Mouse (Mus musculus): ENCODE measurements around the gene Exosc8.
"Not testable (repeated sequence)": the region's sequence is repeated elsewhere in the genome, so short reads cannot be mapped to it uniquely, and the experiment has no call there.

The Exosc8 gene

DNA sequence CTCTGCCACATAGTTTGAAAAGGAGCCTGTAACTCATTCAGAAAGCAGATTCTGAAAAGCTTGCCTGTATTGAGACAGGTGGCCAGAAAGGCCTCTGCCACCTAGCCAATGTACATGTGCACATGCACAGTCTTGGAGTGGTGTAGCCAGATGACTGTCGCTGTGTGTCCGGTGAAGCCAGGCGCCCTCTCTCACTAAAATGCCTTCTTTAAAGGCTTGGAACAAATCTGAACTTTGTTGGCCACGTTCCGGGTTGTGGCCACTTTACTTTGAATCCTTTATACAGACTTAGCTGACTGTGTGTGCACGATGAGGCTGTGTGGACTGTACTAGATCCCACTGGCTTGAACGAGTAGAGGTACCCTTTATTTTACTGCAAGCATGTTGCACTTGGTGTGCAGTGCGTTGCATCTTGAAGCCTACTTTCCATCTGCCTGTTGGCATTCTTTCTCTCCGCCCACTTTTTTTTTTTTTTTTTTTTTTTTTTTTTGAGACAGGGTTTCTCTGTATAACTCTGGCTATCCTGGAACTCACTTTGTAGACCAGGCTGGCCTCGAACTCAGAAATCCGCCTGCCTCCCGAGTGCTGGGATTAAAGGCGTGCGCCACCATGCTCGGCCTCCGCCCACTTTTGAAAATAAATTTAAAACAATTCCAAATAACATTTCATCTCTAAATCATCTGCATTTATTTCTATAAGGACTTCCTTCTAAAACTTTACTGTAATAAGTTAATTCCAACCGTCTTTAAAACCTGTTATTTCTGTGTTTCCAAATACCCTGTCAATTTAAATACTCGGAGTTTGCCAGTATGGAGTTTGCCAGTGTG is 1.1 kb upstream of the Exosc8 start:
- DNase-seq (ENCODE audit: low read depth, low spot score): peak; percentile 25

DNA sequence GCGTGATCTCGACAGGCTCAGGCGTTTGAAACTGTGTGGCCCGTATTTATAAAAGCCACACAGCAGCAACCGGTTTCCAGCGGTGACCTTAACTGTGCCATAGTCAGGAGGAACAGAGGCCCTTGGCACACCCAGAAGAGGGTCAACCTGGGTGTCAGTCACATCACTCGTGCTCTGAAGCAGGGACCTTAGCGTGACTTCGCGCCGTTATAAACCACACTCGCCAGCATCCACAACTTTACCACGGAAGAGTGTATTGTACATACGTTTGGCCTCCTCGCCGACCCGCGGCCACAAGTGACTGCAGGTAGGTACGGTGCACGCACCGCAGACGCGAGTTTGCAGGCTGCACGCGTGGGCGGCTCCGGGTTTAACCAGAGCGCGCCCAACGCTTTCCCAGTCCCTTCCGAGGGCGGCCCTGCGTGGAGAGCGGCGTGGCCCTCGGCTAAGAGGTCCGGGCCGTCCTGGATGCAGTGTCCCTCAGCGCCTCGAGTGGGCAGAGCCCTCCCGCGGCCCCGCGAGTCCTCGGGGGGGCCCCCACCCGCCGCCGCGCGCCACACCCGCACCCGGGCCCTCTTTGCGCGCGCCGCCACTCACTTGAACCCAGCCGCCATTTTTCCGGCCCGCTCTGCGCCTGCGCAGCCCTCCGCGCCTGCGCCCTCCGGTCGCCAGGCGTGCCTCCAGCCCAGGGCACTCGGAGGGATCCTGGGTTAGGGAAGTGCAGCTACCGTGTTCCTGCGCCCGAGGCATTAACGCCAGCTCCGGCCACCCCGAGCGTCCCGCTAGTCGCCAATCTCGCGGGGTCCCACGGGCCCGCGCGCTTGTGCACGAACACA is 564 bp downstream of the Exosc8 start:
- DNase-seq (ENCODE audit: low read depth, low spot score): peak; percentile 94

DNA sequence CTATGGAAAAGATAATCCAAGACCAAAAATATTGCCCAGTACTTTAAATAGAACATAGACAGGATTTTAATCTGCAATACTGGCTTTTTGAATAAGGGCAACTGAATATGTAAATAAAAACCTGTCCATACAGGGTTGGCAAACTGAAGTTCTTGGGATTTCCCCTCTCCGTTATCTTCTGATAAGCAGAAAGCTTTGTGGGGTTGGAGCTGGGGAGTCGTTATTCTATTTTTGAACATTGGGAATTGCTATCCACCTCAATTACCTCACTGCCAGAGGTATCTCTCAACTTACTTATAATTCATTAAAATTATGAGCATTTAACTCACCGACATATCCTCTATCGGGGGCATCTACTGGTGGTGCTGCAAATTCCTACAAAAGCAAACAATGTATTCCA is 2.8 kb downstream of the Exosc8 start:
- DNase-seq (ENCODE audit: low read depth, low spot score): no peak

DNA sequence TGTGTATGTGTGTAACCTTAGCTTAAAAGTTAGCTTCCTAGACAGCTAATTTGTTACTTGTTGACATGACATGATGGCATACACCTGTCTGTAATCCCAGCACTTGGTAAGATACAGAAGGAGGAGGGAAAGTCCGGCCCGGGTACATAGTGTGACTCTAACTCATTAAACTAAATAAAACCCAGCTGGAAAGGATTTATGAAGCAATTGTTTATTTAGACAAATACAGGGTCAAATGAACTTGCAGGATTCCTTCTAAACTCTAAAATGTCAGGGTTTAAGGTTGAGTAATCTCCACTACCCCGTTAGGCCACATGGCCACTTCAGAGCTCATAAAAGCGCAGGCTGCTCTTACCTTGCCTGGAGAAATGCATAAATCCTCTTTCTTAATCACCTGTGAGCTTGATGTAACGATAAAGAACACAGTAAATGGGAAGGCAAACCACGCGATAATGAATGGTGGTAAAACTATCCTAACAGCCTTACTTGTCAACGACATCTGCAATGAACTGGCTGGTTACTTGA is 3.5 kb downstream of the Exosc8 start:
- DNase-seq (ENCODE audit: low read depth, low spot score): no peak

DNA sequence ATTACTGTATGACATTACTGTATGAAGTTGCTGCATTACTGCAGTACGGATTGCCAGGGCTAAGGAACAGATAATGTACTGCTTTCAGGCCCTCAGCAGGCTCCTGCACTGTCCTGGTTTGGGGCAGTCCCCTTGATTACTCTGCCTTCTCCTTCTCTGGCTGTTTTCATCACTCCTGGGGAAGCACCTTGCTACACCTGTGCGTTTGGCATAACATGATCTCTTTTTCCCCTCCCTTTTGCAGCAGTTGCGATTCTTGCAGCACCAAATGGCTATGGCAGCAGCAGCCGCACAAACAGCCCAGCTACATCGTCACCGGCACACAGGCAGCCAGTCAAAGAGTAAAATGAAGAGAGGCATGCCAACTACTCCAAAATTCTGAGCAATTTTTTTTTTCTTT is 7.1 kb downstream of the Exosc8 start:
- no peak for DNase-seq (ENCODE audit: low read depth, low spot score)

DNA sequence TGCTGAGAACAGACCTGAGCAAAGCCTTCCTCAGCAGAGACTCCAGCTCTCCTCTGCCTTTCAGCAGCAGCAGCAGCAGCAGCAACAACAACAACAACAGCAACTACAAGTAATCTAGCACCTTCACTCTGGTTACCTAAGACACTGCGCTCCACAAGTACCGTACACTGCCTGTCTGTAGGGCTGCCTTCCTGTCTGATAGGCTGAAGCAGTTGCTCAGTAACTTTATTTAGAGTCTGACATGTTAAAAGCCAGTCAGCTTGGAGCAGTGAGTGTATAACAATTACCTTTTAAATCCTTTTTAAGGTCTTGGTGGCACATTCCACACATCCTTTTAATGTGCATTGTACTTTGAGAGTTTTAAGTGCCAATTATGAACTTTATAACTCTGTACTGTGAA is 7.6 kb downstream of the Exosc8 start:
- no peak for DNase-seq (ENCODE audit: low read depth, low spot score)

DNA sequence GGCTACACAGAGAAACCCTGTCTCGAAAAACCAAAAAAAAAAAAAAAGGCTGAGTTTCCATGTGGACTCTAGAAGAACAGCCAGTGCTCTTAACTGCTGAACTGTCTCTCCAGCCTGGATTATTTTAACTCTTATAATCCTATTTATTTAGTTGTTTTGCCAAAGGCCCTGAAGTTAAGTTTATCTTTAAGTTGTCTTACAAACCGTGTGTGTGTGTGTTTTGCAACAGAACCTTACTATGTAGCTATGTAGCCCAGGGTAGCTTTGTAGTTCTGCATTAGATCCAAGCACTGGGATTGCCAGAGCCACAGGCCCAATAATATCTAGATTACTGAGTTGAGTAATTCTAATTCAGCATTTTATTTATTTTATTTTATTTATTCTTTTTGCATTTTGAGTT is 9.8 kb downstream of the Exosc8 start:
- no peak for DNase-seq (ENCODE audit: low read depth, low spot score)

DNA sequence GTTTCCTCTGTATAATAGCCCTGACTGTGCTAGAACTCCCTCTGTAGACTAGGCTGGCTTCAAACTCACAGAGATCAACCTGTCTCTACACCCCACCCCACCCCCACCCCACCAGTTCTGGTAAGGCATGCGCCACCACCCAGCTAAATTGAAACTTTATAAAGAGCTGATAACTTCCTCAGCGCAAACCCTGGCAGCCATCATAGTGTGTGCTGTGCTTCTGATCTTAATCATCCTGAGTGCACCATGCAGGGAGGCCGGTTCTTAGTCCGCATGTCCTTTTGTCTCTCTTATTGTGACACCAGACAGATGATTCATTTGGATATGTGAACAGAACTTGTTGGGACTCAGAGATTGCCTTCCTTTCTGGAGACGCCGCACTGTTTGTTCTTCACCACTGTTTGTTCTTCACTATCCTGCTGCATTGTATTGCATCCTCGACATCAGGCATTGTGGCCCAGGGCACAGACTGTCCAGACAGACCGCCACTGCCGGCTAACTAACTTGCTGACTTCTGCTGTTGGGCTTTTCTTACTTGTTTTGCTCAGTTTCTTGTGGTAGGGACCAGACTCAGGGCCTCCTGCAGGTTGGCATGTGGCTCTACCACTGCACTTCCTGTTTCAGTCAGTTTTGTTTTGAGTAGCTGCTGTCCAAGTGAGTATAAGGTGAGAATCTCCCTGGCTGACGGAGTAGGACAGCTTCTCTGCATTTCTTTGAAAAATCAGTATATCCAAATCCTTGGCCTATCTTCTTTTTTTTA is 11.3 kb downstream of the Exosc8 start:
- DNase-seq (ENCODE audit: low read depth, low spot score): peak; percentile 81

DNA sequence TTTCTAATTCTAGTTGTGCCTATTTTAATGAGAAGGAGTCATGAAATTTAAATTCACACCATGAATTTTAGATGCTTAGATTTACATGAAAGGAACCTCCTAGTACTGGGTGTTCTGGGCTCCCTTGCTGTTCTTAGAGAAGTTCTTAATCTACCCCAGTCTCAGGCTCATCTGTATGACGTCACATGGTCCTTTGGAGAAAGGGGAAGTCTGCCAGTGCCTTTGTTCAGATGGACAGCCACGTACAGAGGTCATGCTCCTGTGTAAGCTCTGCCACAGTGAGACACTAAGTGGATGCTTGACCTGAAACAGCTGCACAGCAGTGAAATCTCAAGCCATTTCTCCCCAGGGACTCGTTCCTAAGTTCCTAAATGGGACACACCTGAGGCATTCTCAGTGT is 16.2 kb downstream of the Exosc8 start:
- DNase-seq (ENCODE audit: low read depth, low spot score): no peak

DNA sequence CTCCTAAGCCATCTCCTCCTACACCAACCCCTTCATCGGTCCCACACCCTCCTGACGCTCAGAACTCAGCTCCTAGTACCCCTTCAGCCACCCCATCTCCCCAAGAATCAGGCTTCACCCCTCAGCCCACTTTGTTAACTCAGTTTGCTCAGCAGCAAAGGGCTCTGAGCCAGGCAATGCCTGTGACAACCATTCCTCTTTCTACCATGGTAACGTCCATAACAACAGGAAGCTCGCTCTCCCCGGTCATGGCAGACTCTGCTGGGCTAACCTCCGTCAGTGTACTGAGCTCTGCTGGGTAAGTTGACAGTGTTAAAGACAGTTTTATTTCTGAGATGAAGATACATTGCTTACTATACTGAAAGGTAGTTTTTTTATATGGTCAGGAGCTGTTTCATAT is 17.8 kb downstream of the Exosc8 start:
- no peak for DNase-seq (ENCODE audit: low read depth, low spot score)

DNA sequence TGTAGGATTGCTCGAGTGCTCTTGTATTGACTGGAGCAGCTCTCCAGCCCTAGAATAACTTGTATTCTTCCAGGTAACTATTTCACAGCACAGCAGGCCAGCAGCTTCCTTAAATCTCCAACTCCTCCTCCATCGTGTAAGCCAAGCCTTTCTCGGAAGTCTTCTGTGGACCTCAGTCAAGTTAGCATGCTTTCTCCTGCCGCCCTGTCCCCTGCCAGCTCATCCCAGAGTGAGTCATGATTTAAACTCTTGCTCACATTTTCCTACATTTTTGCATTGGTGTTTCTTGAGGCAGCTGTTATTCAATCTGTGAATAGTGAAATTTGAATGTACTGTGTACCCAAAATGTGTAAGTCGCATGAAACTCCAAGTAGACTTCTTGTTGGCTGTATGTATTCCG is 19.7 kb downstream of the Exosc8 start:
- DNase-seq (ENCODE audit: low read depth, low spot score): no peak

DNA sequence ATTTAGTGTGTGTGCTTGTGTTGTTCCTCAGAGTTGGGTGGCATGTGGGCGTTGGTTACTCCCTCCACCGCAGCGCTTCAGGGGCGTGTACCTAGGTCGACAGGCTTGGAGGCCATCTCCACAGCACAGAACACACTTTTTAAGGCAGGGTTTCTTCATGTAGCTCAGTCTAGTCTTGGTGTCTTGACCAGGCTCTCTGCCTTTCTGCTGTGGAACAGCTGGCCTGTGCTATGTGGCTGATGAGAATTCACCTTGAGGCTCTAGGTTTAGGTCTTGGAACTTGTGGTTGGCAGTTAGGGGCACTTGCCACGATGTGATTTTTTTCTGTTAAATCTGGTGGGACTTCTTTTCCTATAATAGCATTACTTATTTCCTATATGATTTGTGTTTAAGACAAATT is 20.9 kb downstream of the Exosc8 start, which contains the start of gene Gm21958:
Gene Gm21958, minus strand, starts transcription at position 101 of the 400 bp plus-strand sequence.
- no peak for DNase-seq (ENCODE audit: low read depth, low spot score)

DNA sequence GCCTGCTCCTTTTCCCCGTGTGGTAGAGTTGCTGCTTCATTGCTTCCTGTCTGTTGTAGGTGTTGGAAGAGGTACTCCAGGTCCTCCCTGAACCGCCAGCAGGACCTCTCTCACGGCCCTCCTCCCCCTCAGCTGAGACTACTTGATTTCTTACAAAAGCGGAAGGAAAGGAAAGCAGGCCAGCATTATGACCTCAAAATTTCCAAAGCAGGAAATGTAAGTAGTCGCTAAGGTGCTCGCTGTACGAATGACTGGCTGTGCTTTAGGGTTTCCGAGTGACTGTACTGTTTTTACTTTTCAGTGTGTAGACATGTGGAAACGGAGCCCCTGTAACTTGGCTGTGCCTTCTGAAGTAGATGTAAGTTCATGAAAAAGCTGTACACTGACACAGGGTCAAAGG is 26.2 kb downstream of the Exosc8 start:
- DNase-seq (ENCODE audit: low read depth, low spot score): peak; percentile 78

DNA sequence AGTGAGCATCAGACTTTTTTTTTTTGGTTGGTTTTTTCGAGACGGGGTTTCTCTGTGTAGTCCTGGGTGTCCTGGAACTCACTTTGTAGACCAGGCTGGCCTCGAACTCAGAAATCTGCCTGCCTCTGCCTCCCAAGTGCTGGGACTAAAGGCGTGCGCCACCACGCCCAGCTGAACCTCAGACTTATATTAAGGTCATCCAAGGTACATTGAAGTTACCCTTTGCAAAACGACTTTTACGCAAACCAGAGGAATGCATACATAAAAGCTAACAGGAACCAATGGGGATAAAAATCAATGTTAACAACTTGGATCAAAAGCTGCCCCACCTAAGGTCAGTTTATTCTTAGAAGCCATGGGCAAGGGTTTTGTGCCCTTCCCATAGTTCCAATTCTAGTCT is 31.1 kb downstream of the Exosc8 start:
- DNase-seq (ENCODE audit: low read depth, low spot score): not testable (repeated sequence)

DNA sequence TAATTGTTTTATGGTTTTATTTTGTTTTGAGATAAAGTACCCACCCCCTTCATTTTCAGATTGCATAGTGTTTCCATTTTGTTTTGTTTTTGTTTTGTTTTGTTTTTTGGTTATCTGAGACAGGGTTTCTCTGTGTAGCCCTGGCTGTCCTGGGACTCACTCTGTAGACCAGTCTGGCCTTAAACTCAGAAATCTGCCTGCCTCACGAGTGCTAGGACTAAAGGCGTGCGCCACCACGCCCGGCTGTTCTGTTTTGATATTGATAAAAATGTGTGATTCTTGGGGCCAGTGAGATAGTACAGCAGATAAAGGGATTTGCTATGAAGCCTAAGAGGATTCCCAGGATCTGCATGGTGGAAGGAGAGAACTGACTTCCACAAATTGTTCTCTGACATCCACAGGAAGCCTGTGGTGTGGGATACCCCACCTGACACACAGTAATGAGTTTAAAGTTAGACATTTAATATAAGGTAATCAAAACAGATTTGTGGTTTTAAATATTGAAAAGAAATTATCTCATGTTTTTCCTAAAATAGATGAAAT is 35.4 kb downstream of the Exosc8 start:
- no peak for DNase-seq (ENCODE audit: low read depth, low spot score)

DNA sequence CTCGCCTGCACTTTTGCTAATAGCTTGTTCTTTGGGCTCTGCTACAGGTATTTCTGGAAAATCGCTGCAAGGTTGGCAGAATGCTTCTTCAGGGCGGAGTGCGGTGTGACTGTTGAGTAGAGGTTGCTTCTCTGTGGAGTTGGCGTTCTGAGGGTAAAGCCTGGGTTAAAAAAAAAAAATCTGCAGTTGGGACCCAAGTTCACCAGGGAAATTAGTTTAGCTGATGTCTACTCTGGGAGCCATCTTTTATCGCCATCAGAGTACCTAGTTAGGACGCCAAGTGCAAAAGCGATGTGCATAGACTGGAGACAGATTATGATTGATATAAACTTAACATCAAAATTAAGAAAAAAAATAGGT is 42.2 kb downstream of the Exosc8 start:
- DNase-seq (ENCODE audit: low read depth, low spot score): no peak

DNA sequence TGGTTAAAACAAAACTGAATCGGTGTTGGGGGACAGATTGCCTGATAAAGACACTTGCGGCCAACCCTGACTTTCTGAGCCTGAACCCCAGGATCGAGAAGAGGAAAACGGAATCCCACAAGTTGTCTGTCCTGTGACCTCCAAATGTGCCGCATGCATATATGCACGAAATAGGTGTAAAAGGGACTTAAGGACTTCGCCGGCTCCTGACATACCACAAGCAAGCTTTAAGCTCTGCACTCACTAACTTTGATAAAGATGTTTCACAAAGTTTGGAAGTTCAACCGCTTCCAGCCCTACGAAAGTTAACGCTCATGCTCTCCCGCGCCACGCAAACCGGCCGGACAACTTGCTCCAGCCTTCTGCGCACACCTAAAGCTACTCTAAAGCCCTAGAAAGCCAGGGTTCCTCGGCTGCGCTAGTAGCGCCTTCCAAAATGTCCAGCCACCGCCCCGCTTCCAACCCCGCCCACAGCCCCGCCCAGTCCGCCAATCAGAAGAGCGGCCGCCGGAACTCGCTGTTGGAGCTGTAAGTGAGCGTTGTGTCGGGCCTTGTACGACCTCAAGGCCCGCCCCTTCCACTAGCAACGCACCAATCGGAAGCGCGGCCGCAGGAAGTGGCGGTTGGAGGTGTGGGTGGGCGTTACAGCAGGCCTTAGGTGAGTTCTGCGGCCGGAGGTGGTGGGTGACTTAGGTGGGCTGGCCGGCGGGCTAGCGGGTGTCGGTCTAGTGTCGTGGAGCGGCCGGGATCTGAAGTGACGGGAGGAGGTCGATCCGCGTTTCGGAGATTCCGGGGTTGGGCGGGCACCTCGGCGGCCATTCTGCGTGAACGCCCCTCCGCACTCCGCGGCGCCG is 42.8 kb downstream of the Exosc8 start, which contains the start of gene Supt20:
Gene Supt20, plus strand, starts transcription at position 606 of the 854 bp plus-strand sequence.
- peak; percentile 97 for DNase-seq (ENCODE audit: low read depth, low spot score)

DNA sequence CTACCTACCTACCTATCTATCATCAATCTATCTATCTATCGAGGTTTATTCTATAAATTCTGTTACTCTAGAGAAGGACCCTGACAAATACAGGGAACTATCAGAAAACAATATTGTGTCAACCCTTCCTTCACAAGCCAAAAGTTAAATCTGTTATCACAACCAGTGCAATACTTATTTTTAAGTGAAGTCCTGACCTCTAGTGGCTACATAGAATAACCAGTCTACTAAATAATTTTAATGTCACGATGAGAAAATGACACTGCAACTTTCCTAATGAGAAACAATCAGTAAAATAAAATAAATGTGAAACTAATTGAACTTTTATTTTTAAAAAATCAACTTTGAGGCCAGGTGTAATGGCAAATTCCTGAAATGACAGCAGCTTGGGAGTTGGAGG is 46.1 kb downstream of the Exosc8 start:
- DNase-seq (ENCODE audit: low read depth, low spot score): peak; percentile 30

DNA sequence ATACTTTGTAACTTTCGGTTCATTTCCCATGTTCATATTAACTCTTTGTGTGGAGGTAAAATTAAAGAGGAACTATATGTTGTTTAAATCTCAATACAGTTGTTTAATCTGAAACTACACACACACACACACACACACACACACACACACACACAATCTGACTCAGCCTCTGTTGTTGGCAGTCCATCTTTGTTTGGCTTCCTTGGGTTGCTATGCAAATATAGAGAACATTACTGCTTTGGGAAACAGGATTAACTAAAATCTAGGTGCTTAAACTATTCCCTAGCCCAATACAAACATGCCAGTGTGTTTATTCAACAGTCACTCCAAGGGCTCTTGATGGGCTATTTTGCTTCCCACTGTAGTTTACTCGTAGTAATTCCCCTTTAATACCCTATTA is 47.9 kb downstream of the Exosc8 start:
- no peak for DNase-seq (ENCODE audit: low read depth, low spot score)

DNA sequence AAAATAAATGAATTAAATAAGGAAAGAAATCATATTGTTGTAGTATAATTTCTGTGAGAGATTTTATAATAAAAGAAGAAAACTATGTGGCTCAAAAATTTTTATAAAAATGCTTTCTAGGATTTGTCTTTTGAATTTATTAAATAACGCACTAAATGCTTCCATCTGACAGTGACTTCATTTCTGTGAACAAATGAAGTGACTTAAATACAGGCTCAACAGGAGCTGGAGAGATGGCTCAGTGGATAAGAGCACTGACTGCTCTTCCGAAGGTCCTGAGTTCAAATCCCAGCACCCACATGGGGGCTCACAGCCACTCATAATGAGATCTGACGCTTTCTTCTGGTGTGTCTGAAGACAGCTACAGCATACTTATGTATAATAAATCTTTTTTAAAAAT is 50.0 kb downstream of the Exosc8 start:
- DNase-seq (ENCODE audit: low read depth, low spot score): no peak
